Mouse (Mus musculus) MEL (cell line): Measurements from ENCODE around the gene Cabp7. TPM values are rescaled to one million over a fixed set of nuclear protein-coding genes. Genes with fewer than 3 reads are reported as not detected.

Source experiments
- DNase-seq: peaks from one replicate; pipeline ENCODE4 v3.0.0; 2011; ENCODE audit warnings: low read depth, low spot score
- H3K27ac ChIP-seq: 2 replicates; pipeline ENCODE4 v1.5.1; 2012; ENCODE audit warnings: low read depth, mild to moderate bottlenecking, control low read depth, low read length, moderate library complexity; ENCODE audit not compliant: control insufficient read depth
- H3K27me3 ChIP-seq, 2 experiments: fragments of 150-350 bp in 1 of 2; sonication (generic) in 1 of 2; 2 replicates each; pipeline ENCODE4 v1.6.1; 2012; ENCODE audit warnings: low read length in 2 of 2, mild to moderate bottlenecking in 2 of 2, improper control_type of control experiment in 1 of 2, moderate library complexity in 1 of 2; ENCODE audit not compliant: insufficient read depth in 2 of 2, control insufficient read depth in 1 of 2
- H3K36me3 ChIP-seq, 2 experiments: 2 replicates each; pipeline ENCODE4 v1.6.1; 2012 to 2014; ENCODE audit warnings: low read length in 2 of 2, improper control_type of control experiment in 1 of 2, inconsistent platforms in 1 of 2, mild to moderate bottlenecking in 1 of 2; ENCODE audit not compliant: insufficient read depth in 2 of 2, control insufficient read depth in 1 of 2
- H3K4me1 ChIP-seq, 2 experiments: fragments of 150-350 bp in 1 of 2; sonication (generic) in 1 of 2; 2 replicates each; pipeline ENCODE4 v1.6.1; 2012; ENCODE audit warnings: low read length in 2 of 2, improper control_type of control experiment in 1 of 2, mild to moderate bottlenecking in 1 of 2; ENCODE audit not compliant: insufficient read depth in 2 of 2, control insufficient read depth in 1 of 2
- H3K4me3 ChIP-seq, 2 experiments: fragments of 150-350 bp in 1 of 2; sonication (generic) in 1 of 2; 2 replicates each; pipeline ENCODE4 v1.5.1; 2012; ENCODE audit warnings: low read depth in 2 of 2, low read length in 2 of 2, mild to moderate bottlenecking in 2 of 2, moderate library complexity in 2 of 2, control low read depth in 1 of 2, improper control_type of control experiment in 1 of 2; ENCODE audit not compliant: control insufficient read depth in 1 of 2, insufficient read depth in 1 of 2
- H3K79me2 ChIP-seq: 2 replicates; pipeline ENCODE4 v1.6.1; 2012; ENCODE audit warnings: mild to moderate bottlenecking, low read length, moderate library complexity; ENCODE audit not compliant: control insufficient read depth, poor library complexity, insufficient read depth
- H3K9ac ChIP-seq: 2 replicates; pipeline ENCODE4 v1.6.1; 2012; ENCODE audit warnings: low read depth, mild to moderate bottlenecking, control low read depth, low read length, moderate library complexity; ENCODE audit not compliant: control insufficient read depth, poor library complexity, severe bottlenecking
- H3K9me3 ChIP-seq: fragments of 150-350 bp; sonication (generic); replicated peaks from 2 replicates; pipeline ENCODE4 v1.6.1; 2012; ENCODE audit warnings: mild to moderate bottlenecking, low read length, improper control_type of control experiment, moderate library complexity; ENCODE audit not compliant: insufficient read depth
- BHLHE40 ChIP-seq: IDR thresholded peaks from 2 replicates; pipeline ENCODE4 v1.6.1; 2012; ENCODE audit warnings: low read depth, mild to moderate bottlenecking, inconsistent platforms, low read length, improper control_type of control experiment, borderline replicate concordance
- CHD1 ChIP-seq: IDR thresholded peaks from 2 replicates; pipeline ENCODE4 v1.6.1; 2012; ENCODE audit warnings: low read depth, mild to moderate bottlenecking, inconsistent platforms, low read length, improper control_type of control experiment
- EP300 ChIP-seq, 2 experiments: IDR thresholded peaks; 2 replicates each; pipeline ENCODE4 v1.6.1; 2011; ENCODE audit warnings: improper control_type of control experiment in 2 of 2, low read length in 2 of 2, low read depth in 1 of 2, mild to moderate bottlenecking in 1 of 2
- GATA1 ChIP-seq: IDR thresholded peaks from 2 replicates; pipeline ENCODE4 v1.6.1; 2011; ENCODE audit warnings: low read depth, low read length, improper control_type of control experiment
- MAZ ChIP-seq: IDR thresholded peaks from 2 replicates; pipeline ENCODE4 v1.6.1; 2012; ENCODE audit warnings: low read depth, mild to moderate bottlenecking, inconsistent platforms, low read length, improper control_type of control experiment
- MEF2A ChIP-seq: IDR thresholded peaks from 2 replicates; pipeline ENCODE4 v1.6.1; 2014; ENCODE audit warnings: low read depth, mild to moderate bottlenecking, inconsistent platforms, low read length, improper control_type of control experiment; ENCODE audit not compliant: poor library complexity, insufficient replicate concordance, severe bottlenecking; ENCODE audit errors: extremely low read depth
- RAD21 ChIP-seq: IDR thresholded peaks from 2 replicates; pipeline ENCODE4 v1.6.1; 2011; ENCODE audit warnings: mild to moderate bottlenecking, low read depth, low read length, improper control_type of control experiment
- RCOR1 ChIP-seq: IDR thresholded peaks from 2 replicates; pipeline ENCODE4 v1.6.1; 2012; ENCODE audit warnings: low read depth, mild to moderate bottlenecking, inconsistent platforms, low read length, improper control_type of control experiment
- USF2 ChIP-seq, 2 experiments: IDR thresholded peaks; 2 replicates each; pipeline ENCODE4 v1.6.1; 2011 to 2012; ENCODE audit warnings: improper control_type of control experiment in 2 of 2, low read length in 2 of 2, borderline replicate concordance in 1 of 2, inconsistent platforms in 1 of 2, low read depth in 1 of 2, mild to moderate bottlenecking in 1 of 2; ENCODE audit not compliant: insufficient read depth in 1 of 2
- ZKSCAN1 ChIP-seq: IDR thresholded peaks from 2 replicates; pipeline ENCODE4 v1.6.1; 2012; ENCODE audit warnings: low read depth, mild to moderate bottlenecking, inconsistent platforms, low read length, improper control_type of control experiment, moderate library complexity
- ZMIZ1 ChIP-seq: IDR thresholded peaks from 2 replicates; pipeline ENCODE4 v1.6.1; 2012; ENCODE audit warnings: low read depth, mild to moderate bottlenecking, inconsistent platforms, low read length, improper control_type of control experiment, moderate library complexity
- ZNF384 ChIP-seq: IDR thresholded peaks from 2 replicates; pipeline ENCODE4 v1.6.1; 2012; ENCODE audit warnings: low read depth, mild to moderate bottlenecking, inconsistent platforms, low read length, improper control_type of control experiment
- polyA plus RNA-seq, 2 experiments: library from polyadenylated mRNA; stranded (reverse) in 1 of 2; unstranded in 1 of 2; fragments of >175 nt in 1 of 2; fragments of >200 nt in 1 of 2; gene quantifications; 2 replicates each; pipeline versions ENCODE4 v1.2.1 to v1.2.4; 2012; ENCODE audit warnings: low replicate concordance in 2 of 2, low read depth in 1 of 2; ENCODE audit not compliant: insufficient read length in 2 of 2, insufficient read depth in 1 of 2, missing spikeins in 1 of 2
- total RNA-seq: library from RNA; depleted of rRNA; stranded (reverse); fragments of 300-350 nt; gene quantifications from 2 replicates; pipeline ENCODE4 v1.2.3, GENCODE M21; 2012

The Cabp7 gene
- total and polyA plus RNA-seq, 3 experiments: 0.23 TPM; not detected in 2

GRCm38 (mm10) chr11:4764476-4764875 is 17.9 kb upstream of the Cabp7 start:
- H3K4me1 ChIP-seq: no peaks in the 10 kb centered on the region
- no peak overlapping the region for H3K9ac ChIP-seq
- DNase-seq: no peak
- H3K4me3 ChIP-seq: no peak overlapping the region
- H3K79me2 ChIP-seq: no peaks in the 10 kb centered on the region
- TF ChIP-seq MEF2A (no peak), USF2 (IDR thresholded peaks at IDR 0.05; ENCODE audit: borderline replicate concordance in 1 of 2, insufficient read depth in 1 of 2, low read depth in 1 of 2, low read length in 2 of 2) (no peak)
- no peaks in the 10 kb centered on the region for H3K9me3 ChIP-seq
- no peaks in the 10 kb centered on the region for H3K27me3 ChIP-seq
- no peak overlapping the region for H3K27ac ChIP-seq
- H3K36me3 ChIP-seq: no peaks in the 10 kb centered on the region

GRCm38 (mm10) chr11:4763631-4764030 is 17.1 kb upstream of the Cabp7 start:
- H3K4me3 ChIP-seq: no peak overlapping the region

GRCm38 (mm10) chr11:4762511-4762910 is 15.9 kb upstream of the Cabp7 start:
- Histone ChIP-seq H3K4me1 (no peaks in the 10 kb centered on the region), H3K27ac (no peak overlapping the region), H3K36me3 (no peaks in the 10 kb centered on the region), H3K4me3 (no peak overlapping the region), H3K9ac (no peak overlapping the region), H3K9me3 (no peaks in the 10 kb centered on the region), H3K79me2 (no peaks in the 10 kb centered on the region), H3K27me3 (no peaks in the 10 kb centered on the region)
- TF ChIP-seq CHD1 (no peak), ZNF384 (no peak), MAZ (no peak), RAD21 (no peak), EP300 (IDR thresholded peaks at IDR 0.05; ENCODE audit: low read depth in 1 of 2, low read length in 2 of 2) (no peak)
- no peak for DNase-seq

More at GRCm38 (mm10) chr11:4763631-4764030, 17.1 kb upstream of the Cabp7 start:
- no peaks in the 10 kb centered on the region for H3K79me2 ChIP-seq
- H3K9ac ChIP-seq: no peak overlapping the region
- no peak overlapping the region for H3K27ac ChIP-seq
- no peaks in the 10 kb centered on the region for H3K27me3 ChIP-seq
- no peaks in the 10 kb centered on the region for H3K9me3 ChIP-seq
- no peaks in the 10 kb centered on the region for H3K4me1 ChIP-seq
- TF ChIP-seq MEF2A: no peak
- no peak for TF ChIP-seq ZMIZ1
- TF ChIP-seq USF2 (IDR thresholded peaks at IDR 0.05; ENCODE audit: borderline replicate concordance in 1 of 2, insufficient read depth in 1 of 2, low read depth in 1 of 2, low read length in 2 of 2): no peak
- no peak for TF ChIP-seq BHLHE40
- no peak for TF ChIP-seq RCOR1
- TF ChIP-seq ZKSCAN1: no peak
- no peak for TF ChIP-seq GATA1
- H3K36me3 ChIP-seq: no peaks in the 10 kb centered on the region
- DNase-seq: peak; percentile 43
